Mouse (Mus musculus) erythroid progenitor cell, adult 5-6 weeks (primary cell): Measurements from ENCODE around the gene Evi2a. TPM values are rescaled to one million over a fixed set of nuclear protein-coding genes. Genes with fewer than 3 reads are reported as not detected.

Experiments used
- ATAC-seq: replicated peaks from 2 replicates; pipeline ENCODE4 v1.8.0; 2016; ENCODE audit warnings: moderate number of reproducible peaks, mild to moderate bottlenecking, moderate TSS enrichment, inconsistent platforms; ENCODE audit not compliant: poor library complexity, low FRiP score, severe bottlenecking
- total RNA-seq, 2 experiments: library from RNA; stranded (forward) in 1 of 2; stranded (reverse) in 1 of 2; fragments of 150-400 nt in 1 of 2; fragments of 186-747, 209-891 nt in 1 of 2; gene quantifications; 2 replicates each; pipeline versions ENCODE4 v1.2.3 to v1.2.4; 2015 to 2017; ENCODE audit warnings: low replicate concordance in 2 of 2

Evi2a gene
- total RNA-seq, 2 experiments from 2014 or later, result 16.3 to 34.8 TPM

DNA sequence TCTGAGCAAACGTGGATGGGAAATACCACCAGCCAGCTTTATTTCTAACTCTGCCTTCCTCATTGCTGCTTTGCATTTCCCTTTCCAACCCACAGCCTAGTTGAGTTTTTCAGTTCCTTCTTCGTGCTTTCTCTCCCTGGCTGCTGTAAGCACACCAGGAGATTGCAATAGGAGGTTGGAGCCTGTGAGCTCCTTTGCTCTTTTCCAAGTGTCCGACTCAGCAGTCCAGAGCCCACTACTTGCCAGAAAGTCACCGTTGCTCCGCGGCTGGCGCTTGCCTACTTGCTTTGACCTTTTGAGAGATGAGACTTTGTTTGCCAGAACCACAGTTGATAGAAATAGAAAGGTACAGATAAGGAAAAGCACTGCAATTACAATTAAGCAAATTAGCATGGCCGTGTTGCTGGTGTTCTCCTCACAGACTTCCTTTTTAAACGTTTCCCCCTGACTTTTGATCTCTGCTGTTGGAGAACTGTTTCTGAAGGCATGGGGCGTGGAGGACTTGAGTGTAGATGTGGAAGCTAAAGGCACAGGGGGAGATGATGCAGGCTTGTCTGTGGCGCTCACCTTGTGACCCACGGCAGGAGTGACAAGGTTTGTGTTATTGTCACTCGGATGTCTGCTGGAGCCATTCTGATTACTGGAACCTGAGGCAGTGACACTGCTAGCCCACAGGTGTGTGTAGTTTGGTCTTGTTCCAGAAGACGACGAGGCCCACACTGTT, 3.2 kb downstream of the Evi2a start:
- ATAC-seq, result no peak

DNA sequence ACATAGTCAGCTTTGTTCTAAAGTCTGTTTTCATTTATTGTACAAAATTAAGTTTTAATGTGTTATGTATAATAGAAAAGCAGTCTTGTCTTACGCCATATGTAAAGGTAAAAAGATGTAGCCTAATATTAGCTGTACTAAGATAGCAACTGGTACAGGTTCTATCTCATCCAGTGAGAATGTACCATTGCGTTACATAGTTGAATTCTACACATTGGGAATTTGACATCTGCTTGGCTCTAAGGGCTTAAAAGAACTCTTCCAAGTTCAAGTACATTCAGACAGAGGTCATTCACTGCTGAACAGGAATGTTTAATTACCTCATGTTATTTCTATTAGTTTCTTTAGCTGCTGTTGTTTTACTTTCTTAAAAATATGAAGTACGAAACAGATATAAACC, 3.9 kb downstream of the Evi2a start:
- no peak for ATAC-seq

DNA sequence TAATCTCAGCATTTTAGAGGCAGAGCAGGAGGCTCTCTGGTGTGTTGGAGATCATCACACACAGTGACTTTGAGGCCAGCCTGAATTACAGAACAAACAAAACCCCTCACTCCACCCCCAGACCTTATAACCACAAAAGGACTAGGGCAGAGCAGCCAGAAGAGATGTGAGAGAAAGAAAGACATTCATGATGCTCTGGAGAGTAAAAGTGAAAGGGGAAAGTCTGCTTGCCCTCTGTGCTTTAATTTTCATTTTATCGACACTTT, 6.2 kb downstream of the Evi2a start:
- no peak for ATAC-seq

DNA sequence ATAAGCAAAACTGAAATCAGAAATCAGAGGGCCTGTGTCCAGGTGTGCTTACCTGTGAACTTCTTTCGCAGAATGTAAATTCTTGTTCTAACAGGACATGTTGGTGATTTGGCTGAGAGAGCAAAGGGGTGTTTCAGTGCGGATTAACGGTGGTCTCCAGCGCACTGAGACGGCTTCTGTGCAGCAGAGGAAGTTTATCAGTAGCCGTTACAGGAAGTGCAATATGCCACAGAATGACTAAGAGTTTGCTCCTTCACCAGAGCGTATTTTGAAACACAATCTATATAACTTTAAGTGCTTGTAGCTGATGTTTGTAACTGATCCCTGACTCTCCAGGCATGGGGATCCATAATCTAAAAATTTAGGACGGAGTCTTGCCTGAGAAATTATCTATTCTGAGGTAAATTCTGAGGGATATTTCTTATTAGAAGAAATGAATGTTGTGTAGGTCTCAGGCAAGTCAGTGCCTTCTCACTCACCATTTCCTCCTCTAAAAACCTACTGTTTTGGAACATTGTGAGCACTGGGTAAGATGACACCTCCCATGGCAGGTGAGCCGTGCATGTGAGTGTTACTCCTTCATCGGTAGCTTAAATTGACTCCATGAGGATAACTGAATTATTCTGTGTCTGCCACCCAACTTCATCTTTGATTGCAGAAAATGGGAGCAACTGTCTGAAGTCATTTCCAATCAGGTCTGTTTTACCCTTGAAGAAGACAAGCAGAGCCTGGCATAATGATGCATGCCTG, 6.7 kb downstream of the Evi2a start, which contains the start of gene Evi2b:
Evi2b (minus strand) TSS at position 203 of the 750 bp plus-strand sequence.
- ATAC-seq, result 0 out of 2 replicates have a peak, but pooled peaks have one; percentile 27

DNA sequence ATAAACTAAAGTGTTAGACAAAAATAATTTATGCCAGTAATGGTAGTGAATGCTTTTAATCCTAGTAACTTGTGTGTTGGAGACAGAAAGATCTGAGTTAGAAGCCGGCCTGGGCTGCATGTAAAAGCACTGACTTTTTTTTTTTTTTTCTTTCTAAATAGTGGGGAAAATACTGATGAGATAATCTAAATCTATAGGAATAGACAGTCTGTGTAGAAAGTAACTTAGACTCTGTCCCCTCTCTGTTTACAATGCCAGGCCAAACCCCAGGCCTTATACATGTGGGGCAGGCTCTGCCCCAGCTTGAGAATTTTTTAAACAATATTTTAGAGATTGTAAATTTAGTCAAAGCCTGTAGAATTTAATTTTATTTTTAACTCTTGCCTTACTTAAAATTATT, 7.5 kb downstream of the Evi2a start:
- no peak for ATAC-seq

DNA sequence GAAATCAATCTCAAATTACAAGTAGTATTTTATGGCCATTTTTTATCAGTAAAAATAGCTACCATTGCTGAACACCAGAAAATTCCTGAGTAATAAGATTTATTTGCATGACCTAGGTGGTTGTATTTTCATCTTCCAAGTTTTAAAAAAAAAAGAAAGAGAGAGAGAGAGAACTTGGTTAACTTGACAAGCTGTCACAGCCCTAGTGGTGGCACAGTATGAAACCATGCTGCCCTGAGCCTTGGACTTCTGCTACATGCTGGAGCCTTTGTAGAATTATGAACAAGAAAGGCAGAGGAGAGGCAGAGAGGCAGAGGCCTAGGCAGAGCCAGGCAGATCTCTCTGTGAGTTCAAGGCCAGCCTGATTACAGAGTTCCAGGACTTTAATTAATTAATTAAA, 8.5 kb downstream of the Evi2a start:
- no peak for ATAC-seq

DNA sequence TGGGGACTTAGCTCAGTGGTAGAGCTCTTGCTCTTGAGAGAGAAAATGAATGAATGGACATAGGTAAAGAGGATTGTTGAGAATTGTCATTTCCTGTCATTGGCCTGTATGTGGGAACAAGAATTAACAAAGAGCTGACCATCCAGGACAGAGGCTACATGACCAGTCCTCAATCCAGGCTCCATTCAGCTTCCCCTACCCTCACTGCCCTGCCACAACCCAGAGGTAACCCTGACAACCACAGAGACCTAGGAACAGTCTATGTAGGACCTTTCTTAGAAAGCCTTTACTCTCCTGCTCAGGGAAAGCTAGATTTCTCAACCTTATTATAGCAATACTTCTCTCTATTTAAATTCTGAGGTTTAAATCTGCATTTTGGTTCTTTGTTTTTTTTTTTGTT, 9.6 kb downstream of the Evi2a start:
- ATAC-seq, result no peak

DNA sequence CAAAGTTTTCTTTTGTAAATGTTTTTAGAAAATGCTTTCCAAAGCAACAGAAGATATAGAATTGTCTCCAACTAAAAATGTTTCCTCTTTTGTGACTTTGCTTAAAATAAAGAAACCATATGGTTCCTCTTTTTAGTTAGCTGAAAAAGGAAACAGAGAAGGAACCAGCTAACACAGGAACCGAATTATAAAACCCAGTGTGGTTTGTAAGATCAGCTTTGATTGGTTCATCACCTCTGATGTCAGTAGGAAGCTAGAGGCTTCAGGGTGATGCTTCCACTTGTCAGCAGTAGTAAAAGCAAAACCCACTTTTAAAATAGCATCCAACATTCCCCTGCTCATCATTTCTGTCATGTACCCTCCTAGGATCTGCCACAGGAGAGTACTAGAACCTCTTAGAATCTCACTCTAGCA, 10.5 kb downstream of the Evi2a start:
- ATAC-seq, result no peak

DNA sequence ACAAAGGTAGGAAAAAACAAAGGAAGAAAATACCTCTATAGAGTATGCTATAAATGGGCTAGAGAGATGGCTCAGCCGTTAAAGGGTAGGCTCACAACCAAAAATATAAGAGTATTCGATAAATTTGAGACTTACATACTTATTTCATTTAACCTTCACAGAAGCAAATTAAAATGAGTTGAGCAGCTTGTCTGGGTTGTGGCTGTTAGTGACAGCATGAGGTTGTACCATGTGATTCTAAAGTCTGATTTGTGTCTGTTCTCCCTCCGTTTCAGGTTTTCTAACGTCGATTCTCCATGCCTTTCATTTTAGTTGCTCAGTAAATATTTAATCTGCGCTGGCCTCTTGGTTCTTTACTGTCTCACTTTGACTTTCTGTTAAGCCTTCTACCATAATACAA, 11.1 kb downstream of the Evi2a start:
- no peak for ATAC-seq

DNA sequence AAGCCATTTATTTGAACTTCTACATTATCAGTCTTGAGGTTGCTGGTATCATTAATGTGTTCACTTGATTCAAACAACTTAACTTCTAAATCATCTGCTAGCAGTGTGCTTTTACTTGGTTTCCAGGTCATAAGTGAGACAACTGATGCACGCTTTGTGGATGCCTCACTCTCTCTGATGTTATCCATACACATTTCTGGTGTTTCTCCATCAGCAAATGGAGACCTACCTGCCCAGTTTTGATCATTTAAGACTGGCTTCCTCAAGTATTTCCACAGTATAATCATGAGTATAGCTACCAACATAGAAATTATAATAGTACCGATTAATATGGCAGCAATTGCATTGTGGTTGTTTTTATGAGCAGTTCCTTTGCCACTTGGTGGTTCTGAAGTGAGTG, 14.6 kb downstream of the Evi2a start:
- no peak for ATAC-seq

DNA sequence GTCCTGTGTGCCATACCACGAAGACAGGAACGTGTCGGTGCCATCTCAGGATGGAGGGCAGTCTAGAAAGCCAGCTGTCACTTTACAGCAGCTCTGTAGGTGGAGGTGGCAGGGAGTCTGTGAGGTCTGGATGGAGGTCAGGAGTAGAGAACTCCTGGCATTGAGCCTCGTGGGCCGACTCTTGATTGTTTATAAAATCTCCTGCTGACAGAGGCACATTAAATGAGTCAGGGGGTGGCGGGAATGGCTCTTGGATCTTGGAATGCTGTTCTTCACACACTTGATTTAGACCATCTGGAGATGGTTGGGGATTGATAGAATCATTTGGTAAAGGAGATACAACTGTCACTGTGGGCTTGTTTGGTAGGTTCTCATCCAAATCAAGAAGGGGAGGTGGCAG, 15.1 kb downstream of the Evi2a start:
- no peak for ATAC-seq

DNA sequence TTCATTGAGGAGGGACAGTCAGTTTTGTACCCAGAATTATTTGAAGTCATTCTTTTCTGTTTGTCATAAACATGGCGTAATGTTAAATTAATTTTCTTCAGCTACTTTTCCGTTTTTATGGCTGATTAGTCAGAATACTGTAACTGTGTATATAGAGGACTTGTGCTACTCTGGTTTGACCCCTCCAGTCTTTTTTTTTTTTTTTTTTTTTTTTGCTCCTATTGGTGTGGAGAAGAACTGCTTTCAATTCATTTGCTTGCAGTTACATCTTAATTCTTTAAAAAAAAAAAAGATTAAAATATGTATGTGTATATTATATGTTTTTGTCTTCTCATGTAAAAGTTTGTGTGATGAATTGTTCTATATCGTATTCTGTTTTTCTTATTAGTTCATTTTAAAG, 18.4 kb downstream of the Evi2a start:
- no peak for ATAC-seq

DNA sequence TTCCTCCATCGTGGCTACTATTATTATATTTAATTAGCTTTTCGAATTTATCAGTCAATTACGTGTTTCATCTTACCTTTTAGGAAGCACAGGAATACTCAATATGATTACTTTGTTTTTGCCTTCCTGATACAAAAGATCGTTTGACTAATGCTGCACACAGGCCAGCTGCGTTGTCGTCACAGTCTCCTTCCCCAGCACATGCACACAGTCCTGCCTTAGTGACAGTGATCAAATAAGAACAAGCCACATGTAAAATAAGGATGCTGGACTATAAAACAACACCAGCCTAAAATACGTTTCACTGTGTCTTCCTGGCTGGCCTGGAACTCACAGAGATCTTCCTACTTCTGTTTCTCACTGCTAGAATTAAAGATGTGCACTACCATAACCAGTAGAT, 25.9 kb downstream of the Evi2a start:
- no peak for ATAC-seq

DNA sequence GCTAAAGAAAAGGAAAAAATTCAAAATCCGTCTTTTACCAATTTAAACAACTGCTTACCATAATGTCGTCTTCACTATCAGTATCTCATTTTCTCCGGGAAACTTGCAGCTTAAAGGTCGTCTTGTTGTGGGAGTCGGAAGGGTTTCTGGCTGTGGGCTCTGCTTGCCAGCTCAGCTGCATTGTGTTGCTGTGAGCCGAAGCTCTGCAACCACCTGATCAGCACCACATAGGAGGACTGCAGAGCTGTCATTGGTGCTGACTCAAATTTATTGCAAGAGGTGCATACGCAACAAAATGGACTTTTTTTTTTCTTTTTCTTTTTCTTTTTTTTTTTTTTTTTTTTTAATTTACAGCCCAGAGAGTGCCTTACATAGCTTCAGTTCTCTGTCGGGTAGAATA, 26.6 kb downstream of the Evi2a start, which contains the start of gene Omg:
Omg (minus strand) TSS at position 240 of the 400 bp plus-strand sequence.
- no peak for ATAC-seq

DNA sequence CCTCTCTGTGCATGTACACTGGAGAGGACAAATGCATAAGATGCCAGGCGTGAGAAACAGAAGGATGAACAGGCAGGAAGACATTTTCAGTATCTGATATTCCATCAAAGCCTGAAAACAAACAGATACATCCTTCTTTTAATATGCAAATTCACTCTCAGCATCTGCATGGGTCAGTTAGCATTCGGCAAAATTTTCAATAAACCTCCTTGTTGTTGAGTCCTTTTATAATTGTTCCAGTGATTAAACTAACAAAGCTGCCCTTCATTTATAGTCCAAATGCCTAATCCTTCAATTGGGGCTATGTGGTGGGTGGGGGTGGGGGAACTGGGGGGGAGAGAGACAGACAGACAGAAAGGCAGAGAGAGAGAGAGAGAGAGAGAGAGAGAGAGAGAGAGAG, 27.5 kb downstream of the Evi2a start:
- no peak for ATAC-seq

DNA sequence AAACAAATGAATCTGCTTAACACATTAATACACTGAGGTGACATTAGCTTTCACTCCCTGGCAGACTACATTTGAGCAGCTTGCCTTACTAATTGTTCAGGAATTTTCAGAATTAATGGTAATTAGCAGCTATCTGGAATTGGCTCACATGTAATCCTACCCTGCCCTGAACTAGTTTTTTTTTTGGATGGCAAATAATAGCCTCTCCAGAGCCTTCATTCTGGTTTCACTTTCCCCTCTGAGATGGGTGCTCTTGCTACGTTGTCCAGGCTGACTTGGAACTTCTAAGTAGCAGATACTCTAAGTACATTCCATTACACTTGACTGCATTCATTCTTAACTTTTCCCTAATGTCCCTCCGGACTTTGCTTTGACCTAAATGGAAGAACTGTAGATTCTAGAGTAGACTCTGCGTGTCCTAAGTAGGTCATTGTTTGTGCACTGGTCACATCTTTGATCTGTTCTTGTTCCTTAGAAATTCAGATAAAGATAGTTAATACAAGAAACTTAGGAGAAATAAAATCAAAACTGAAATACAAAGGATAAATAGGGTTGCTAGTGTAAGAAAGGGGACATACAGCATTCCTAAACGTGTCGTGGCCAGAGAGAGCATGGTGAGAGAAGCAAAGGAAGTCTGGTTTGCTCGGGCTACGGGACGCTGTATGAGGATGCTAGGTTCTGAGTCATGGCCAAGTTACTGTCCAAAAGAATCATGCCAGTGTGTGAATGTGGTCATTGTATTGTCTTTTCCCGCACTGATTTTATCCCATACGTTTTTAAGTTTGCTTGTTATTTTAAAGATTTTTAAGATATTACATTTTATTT, 35.2 kb downstream of the Evi2a start:
- no peak for ATAC-seq

DNA sequence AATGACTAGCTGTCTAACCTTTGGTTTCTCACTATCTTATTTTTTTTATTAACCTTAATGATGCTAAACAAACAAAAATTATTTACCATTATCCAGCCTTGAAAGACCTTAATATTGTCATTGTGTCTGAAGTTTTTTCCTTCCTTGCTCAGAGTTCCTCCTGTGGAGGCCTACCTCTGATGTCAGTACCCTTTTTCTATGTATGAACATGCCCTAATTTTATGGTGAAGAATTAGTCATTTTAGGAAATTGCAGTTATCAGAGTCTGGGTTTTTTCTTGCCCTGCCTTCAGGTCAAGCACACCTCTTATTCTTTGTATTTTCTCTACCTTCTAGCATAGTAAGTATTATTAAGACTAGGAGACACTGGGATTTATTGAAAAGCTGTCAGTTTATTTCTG, 45.7 kb downstream of the Evi2a start:
- ATAC-seq, result no peak

DNA sequence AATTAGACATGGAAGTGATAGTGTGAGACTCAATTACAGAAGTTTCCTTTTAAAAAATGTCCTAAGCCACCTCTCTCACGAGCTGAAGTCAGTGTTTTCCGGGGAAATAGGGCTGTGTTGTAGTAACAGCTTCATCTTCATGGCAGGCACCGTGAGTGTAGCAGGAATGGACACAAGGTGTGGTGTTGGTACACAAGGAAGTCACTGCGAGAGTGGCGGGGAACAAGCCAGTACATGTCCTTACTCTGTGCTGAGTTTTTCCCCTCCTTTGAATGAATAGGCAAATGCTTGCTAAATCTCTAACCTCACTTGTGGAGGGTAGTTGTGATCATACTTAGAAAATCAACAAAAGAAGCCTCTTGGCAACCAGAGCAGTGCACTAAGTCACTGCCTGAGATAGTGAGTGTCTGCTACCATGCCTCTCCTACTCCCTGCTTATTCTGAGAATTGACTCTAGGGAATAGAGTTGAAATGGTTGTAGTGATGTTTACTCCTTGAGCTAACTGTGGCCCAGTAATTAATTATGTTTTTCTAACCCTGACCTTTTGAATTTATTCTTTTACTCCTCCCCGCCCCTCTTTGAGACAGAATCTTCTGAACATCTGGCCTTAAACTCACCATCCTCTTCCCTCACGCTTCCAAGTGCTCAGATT, 46.4 kb downstream of the Evi2a start:
- ATAC-seq, result no peak

DNA sequence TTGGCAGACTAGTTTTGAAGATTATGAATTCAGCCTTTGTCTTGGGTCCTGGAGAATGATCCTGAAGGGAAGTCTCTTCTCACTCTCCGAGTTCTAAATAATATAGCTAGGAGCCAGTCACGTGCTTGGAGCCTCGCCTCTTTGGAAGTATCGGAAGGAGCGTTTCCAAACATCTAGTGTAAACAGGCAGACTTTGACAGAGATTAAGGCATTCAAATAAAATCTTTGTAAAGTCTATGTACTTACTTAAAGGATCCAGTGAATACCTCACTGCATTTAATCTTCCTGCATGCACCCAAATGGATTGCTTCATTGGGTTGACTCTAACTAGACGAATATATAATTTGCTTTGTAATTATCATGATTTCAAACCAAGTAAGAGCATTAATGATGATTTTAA, 47.0 kb downstream of the Evi2a start:
- ATAC-seq, result no peak
